Mouse (Mus musculus) hindbrain, postnatal 0 days (tissue): ENCODE measurements around the gene Trp73. TPM values are rescaled to one million over a fixed set of nuclear protein-coding genes. Genes with fewer than 3 reads are reported as not detected.

ENCODE experiments used
- ATAC-seq: fragments of 200-750 bp; cut with Nextera tagmentation; 2 replicates; pipeline ENCODE4 v1.8.0; 2017; ENCODE audit warnings: mild to moderate bottlenecking, moderate TSS enrichment, moderate library complexity
- DNase-seq: peaks from one replicate; pipeline ENCODE4 v3.0.0-alpha.2; 2015; ENCODE audit warnings: low spot score
- H3K27ac ChIP-seq: fragments of 300-500 bp; sonication (generic); 2 replicates; pipeline ENCODE4 v1.5.1; 2014; ENCODE audit warnings: mild to moderate bottlenecking
- H3K27me3 ChIP-seq: fragments of 300-500 bp; sonication (generic); 2 replicates; pipeline ENCODE4 v1.6.1; 2014; ENCODE audit warnings: low read length, mixed read lengths; ENCODE audit not compliant: insufficient read depth
- H3K36me3 ChIP-seq: fragments of 300-500 bp; sonication (generic); 2 replicates; pipeline ENCODE4 v1.6.1; 2014; ENCODE audit warnings: low read length, mixed read lengths; ENCODE audit not compliant: insufficient read depth
- H3K4me1 ChIP-seq: fragments of 300-500 bp; sonication (generic); 2 replicates; pipeline ENCODE4 v1.6.1; 2014; ENCODE audit warnings: antibody characterized with exemption, low read length, mixed read lengths; ENCODE audit not compliant: insufficient read depth
- H3K4me2 ChIP-seq: fragments of 300-500 bp; sonication (generic); 2 replicates; pipeline ENCODE4 v1.6.1; 2014; ENCODE audit warnings: low read depth, mild to moderate bottlenecking, low read length, moderate library complexity, mixed read lengths
- H3K4me3 ChIP-seq: fragments of 300-500 bp; sonication (generic); 2 replicates; pipeline ENCODE4 v1.5.1; 2014; ENCODE audit warnings: low read length
- H3K9ac ChIP-seq: fragments of 300-500 bp; sonication (generic); replicated peaks from 2 replicates; pipeline ENCODE4 v1.6.1; 2014; ENCODE audit warnings: mild to moderate bottlenecking, low read length, moderate library complexity, mixed read lengths
- H3K9me3 ChIP-seq: fragments of 300-500 bp; sonication (generic); 2 replicates; pipeline ENCODE4 v1.6.1; 2016; ENCODE audit warnings: low read length, mixed read lengths
- CTCF ChIP-seq: IDR thresholded peaks from 2 replicates; pipeline ENCODE4 v1.5.1; 2016; ENCODE audit warnings: antibody characterized with exemption, control low read depth, low read depth
- WGBS: fragments of 180-500 bp; shearing (Covaris S2); extraction: QIAGEN DNeasy Blood & Tissue Kit; methylation state at CpG from one replicate; pipeline ENCODE4 v1.1.7; 2014; 5-methylcytosine and 5-hydroxymethylcytosine counted together
- polyA plus RNA-seq: library from polyadenylated mRNA; unstranded; fragments of >200 nt; fragmentation: Nextera tagmentation; extraction: Ambion mirVana; gene quantifications from 2 replicates; pipeline ENCODE4 v1.2.1, GENCODE M21; 2015
- total RNA-seq: library from RNA; depleted of rRNA; stranded (reverse); fragments of >200 nt; gene quantifications from 2 replicates; pipeline ENCODE4 v1.2.3, GENCODE M21; 2014

Gene Trp73
- total and polyA plus RNA-seq, 2 experiments from 2014 or later: 0.96 to 1.2 TPM

GRCm38 (mm10) chr4:154137139-154137538 lies 2.9 kb downstream of the Trp73 start:
- TF ChIP-seq CTCF: no peak
- ATAC-seq (no peak), DNase-seq (no peak)
- 62% methylated on average over 5 of the region's 5 CpGs for WGBS
- Histone ChIP-seq H3K27ac (no peak overlapping the region), H3K4me2 (no peak overlapping the region), H3K36me3 (no peaks in the 10 kb centered on the region), H3K27me3 (peaks cover 51% of the 10 kb centered on the region), H3K9me3 (no peaks in the 10 kb centered on the region), H3K9ac (no peak overlapping the region), H3K4me1 (0 out of 2 replicates have a peak, but pooled peaks cover 13% of the 10 kb centered on the region), H3K4me3 (no peak overlapping the region)

- H3K9ac ChIP-seq: no peak overlapping the region
- peaks cover 36% of the 10 kb centered on the region for H3K27me3 ChIP-seq
- H3K9me3 ChIP-seq: no peaks in the 10 kb centered on the region
- ATAC-seq (no peak), DNase-seq (no peak)
- no peak for TF ChIP-seq CTCF
- 64% methylated on average over 4 of the region's 4 CpGs for WGBS
- no peak overlapping the region for H3K27ac ChIP-seq
- H3K4me2 ChIP-seq: no peak overlapping the region
- no peaks in the 10 kb centered on the region for H3K36me3 ChIP-seq
- H3K4me1 ChIP-seq: 0 out of 2 replicates have a peak, but pooled peaks cover 1% of the 10 kb centered on the region
- no peak overlapping the region for H3K4me3 ChIP-seq
Observed at GRCm38 (mm10) chr4:154134803-154135202, 5.2 kb downstream of the Trp73 start.

- no peak for ATAC-seq
- no peak for DNase-seq
Observed at GRCm38 (mm10) chr4:154131894-154132293, 8.1 kb downstream of the Trp73 start.

GRCm38 (mm10) chr4:154129950-154130349 lies 10.1 kb downstream of the Trp73 start:
- Histone ChIP-seq H3K9me3 (no peaks in the 10 kb centered on the region), H3K4me3 (no peak overlapping the region), H3K4me2 (no peak overlapping the region), H3K9ac (no peak overlapping the region), H3K36me3 (no peaks in the 10 kb centered on the region), H3K27ac (no peak overlapping the region), H3K4me1 (no peaks in the 10 kb centered on the region), H3K27me3 (0 out of 2 replicates have a peak, but pooled peaks cover 5% of the 10 kb centered on the region)
- DNase-seq: no peak
- no peak for TF ChIP-seq CTCF
- no peak for ATAC-seq

More at GRCm38 (mm10) chr4:154131894-154132293, 8.1 kb downstream of the Trp73 start:
- Histone ChIP-seq H3K36me3 (no peaks in the 10 kb centered on the region), H3K4me1 (no peaks in the 10 kb centered on the region), H3K27me3 (peaks cover 16% of the 10 kb centered on the region; the same call in 1 of the 2 replicates), H3K9ac (no peak overlapping the region), H3K4me2 (no peak overlapping the region), H3K27ac (no peak overlapping the region), H3K4me3 (no peak overlapping the region), H3K9me3 (no peaks in the 10 kb centered on the region)
- no peak for TF ChIP-seq CTCF
- WGBS: 78% methylated on average over 4 of the region's 4 CpGs

- no peak for ATAC-seq
- Histone ChIP-seq H3K9ac (no peak overlapping the region), H3K9me3 (no peaks in the 10 kb centered on the region), H3K4me2 (no peak overlapping the region), H3K4me3 (no peak overlapping the region), H3K27me3 (0 out of 2 replicates have a peak, but pooled peaks cover 5% of the 10 kb centered on the region), H3K36me3 (no peaks in the 10 kb centered on the region), H3K27ac (no peak overlapping the region), H3K4me1 (no peaks in the 10 kb centered on the region)
- TF ChIP-seq CTCF: no peak
- WGBS: 76% methylated on average over 3 of the region's 3 CpGs
- no peak for DNase-seq
Observed at GRCm38 (mm10) chr4:154127273-154127672, 12.7 kb downstream of the Trp73 start.

GRCm38 (mm10) chr4:154125202-154125601 lies 14.8 kb downstream of the Trp73 start:
- Histone ChIP-seq H3K4me2 (no peak overlapping the region), H3K4me3 (no peak overlapping the region), H3K9ac (no peak overlapping the region), H3K36me3 (no peaks in the 10 kb centered on the region), H3K9me3 (no peaks in the 10 kb centered on the region), H3K27ac (no peak overlapping the region), H3K27me3 (0 out of 2 replicates have a peak, but pooled peaks cover 5% of the 10 kb centered on the region), H3K4me1 (no peaks in the 10 kb centered on the region)
- WGBS: 66% methylated on average over 5 of the region's 5 CpGs
- ATAC-seq (no peak), DNase-seq (no peak)
- TF ChIP-seq CTCF: no peak

- ATAC-seq: no peak
Observed at GRCm38 (mm10) chr4:154123553-154123952, 16.5 kb downstream of the Trp73 start.

More at GRCm38 (mm10) chr4:154123553-154123952, 16.5 kb downstream of the Trp73 start:
- TF ChIP-seq CTCF: no peak
- H3K9me3 ChIP-seq: no peaks in the 10 kb centered on the region
- no peak overlapping the region for H3K9ac ChIP-seq
- no peak overlapping the region for H3K27ac ChIP-seq
- H3K4me2 ChIP-seq: no peak overlapping the region
- 77% methylated on average over 6 of the region's 6 CpGs for WGBS
- H3K4me3 ChIP-seq: no peak overlapping the region
- no peaks in the 10 kb centered on the region for H3K27me3 ChIP-seq
- no peaks in the 10 kb centered on the region for H3K36me3 ChIP-seq
- DNase-seq: no peak
- no peaks in the 10 kb centered on the region for H3K4me1 ChIP-seq
